Mouse (Mus musculus): Measurements from ENCODE around the gene Csrp3. TPM values are rescaled to one million over a fixed set of nuclear protein-coding genes. Genes with fewer than 3 reads are reported as not detected.

Gene Csrp3
- polyA plus RNA-seq, 1 experiment from 2014 or later = 1,982 TPM

DNA sequence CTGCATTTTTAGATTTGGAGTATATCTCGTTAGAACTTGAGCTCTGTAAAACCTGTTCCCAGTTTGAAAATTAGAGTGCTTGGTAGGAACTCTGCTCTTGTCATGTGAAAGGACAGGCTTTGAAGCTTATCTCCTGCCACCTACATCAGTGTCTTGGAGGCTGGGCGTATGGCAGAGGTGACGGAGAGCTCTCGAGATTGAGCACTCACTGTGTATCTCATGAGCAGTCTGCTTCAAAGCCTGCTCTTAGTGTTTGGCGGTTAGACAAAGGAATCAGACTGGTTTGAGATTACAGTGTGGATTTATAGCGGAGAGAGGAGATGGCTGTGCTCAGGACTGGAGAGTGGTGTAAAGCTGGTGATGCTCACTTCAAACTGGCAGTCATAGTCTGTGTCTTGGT is 22.7 kb downstream of the Csrp3 start:
- Histone ChIP-seq H3K27me3 (ENCODE audit: control insufficient read depth, insufficient read depth, low read length) (no peaks in the 10 kb centered on the region), H3K4me2 (ENCODE audit: low read depth, low read length) (no peak overlapping the region), H3K27ac (ENCODE audit: low read length) (peak overlapping the region; percentile 46), H3K9me3 (replicated peaks; ENCODE audit: control insufficient read depth, low read length) (no peaks in the 10 kb centered on the region), H3K36me3 (ENCODE audit: control insufficient read depth, insufficient read depth) (peaks cover 23% of the 10 kb centered on the region), H3K4me3 (ENCODE audit: low read length) (no peak overlapping the region), H3K9ac (ENCODE audit: low read length) (no peak overlapping the region), H3K4me1 (ENCODE audit: control insufficient read depth, insufficient read depth, low read length) (peaks cover 25% of the 10 kb centered on the region)
- 36% methylated on average over 6 of the region's 6 CpGs for WGBS
- ATAC-seq (replicated peaks; ENCODE audit: extremely low read depth, insufficient read depth, low FRiP score) = peak; percentile 68

DNA sequence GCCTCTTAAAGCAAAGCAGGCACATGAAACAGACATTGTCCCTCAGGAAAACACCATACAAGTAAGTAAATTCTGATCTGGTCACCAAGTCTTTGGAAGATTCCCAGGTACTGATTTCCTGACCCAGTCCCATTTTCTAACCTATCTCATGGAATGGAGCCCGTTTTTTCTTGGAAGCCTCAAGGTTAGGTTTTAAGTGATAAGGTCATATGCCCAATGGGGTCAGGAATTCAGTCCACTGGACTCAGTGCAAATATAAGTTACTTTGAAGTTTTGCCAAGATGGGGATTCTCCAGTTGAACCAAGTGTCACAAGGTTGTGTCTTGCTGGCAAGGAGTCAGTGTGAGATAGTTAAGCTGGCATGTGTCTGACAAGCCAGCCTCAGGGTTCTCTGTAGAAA is 23.2 kb downstream of the Csrp3 start:
- H3K36me3 ChIP-seq (ENCODE audit: control insufficient read depth, insufficient read depth) = peaks cover 25% of the 10 kb centered on the region
- peak overlapping the region; percentile 46 for H3K27ac ChIP-seq (ENCODE audit: low read length)
- ATAC-seq (replicated peaks; ENCODE audit: extremely low read depth, insufficient read depth, low FRiP score) = no peak; the same call in 1 of the 2 replicates
- no peak overlapping the region for H3K4me2 ChIP-seq (ENCODE audit: low read depth, low read length)
- no peak overlapping the region for H3K9ac ChIP-seq (ENCODE audit: low read length)
- peaks cover 21% of the 10 kb centered on the region for H3K4me1 ChIP-seq (ENCODE audit: control insufficient read depth, insufficient read depth, low read length)
- no peaks in the 10 kb centered on the region for H3K27me3 ChIP-seq (ENCODE audit: control insufficient read depth, insufficient read depth, low read length)
- no peak overlapping the region for H3K4me3 ChIP-seq (ENCODE audit: low read length)
- H3K9me3 ChIP-seq (replicated peaks; ENCODE audit: control insufficient read depth, low read length) = no peaks in the 10 kb centered on the region
- WGBS = 39% methylated on average over 1 of the region's 1 CpGs

DNA sequence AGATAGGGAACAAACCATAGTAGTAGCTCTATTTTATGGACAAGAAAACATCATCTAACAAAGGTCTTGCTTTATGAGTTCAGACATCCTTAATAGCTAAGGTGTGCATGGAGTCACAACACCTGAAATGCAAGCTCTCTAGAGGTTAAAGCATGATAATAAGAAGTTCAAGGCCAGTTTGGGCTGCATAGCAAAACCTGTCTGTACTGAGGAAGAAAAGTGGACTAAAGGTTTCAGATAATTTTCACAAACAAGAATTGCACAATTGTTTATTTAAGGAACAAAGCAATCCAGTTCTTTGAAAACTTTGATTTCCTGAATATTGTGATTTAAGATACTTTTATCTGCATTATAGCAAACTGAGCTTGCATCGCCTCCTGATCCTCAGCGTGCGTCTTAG is 24.2 kb downstream of the Csrp3 start:
- Histone ChIP-seq H3K4me1 (ENCODE audit: control insufficient read depth, insufficient read depth, low read length) (peaks cover 16% of the 10 kb centered on the region), H3K4me2 (ENCODE audit: low read depth, low read length) (no peak overlapping the region), H3K36me3 (ENCODE audit: control insufficient read depth, insufficient read depth) (peaks cover 30% of the 10 kb centered on the region), H3K27ac (ENCODE audit: low read length) (no peak overlapping the region), H3K4me3 (ENCODE audit: low read length) (no peak overlapping the region), H3K9ac (ENCODE audit: low read length) (no peak overlapping the region), H3K9me3 (replicated peaks; ENCODE audit: control insufficient read depth, low read length) (no peaks in the 10 kb centered on the region), H3K27me3 (ENCODE audit: control insufficient read depth, insufficient read depth, low read length) (no peaks in the 10 kb centered on the region)
- no peak for ATAC-seq (replicated peaks; ENCODE audit: extremely low read depth, insufficient read depth, low FRiP score)
- WGBS = 95% methylated on average over 3 of the region's 3 CpGs

- WGBS = 88% methylated on average over 5 of the region's 5 CpGs
- ATAC-seq (replicated peaks; ENCODE audit: extremely low read depth, insufficient read depth, low FRiP score) = no peak
Measured at GRCm38 (mm10) chr7:48821654-48822053, 26.2 kb downstream of the Csrp3 start.

GRCm38 (mm10) chr7:48813594-48813993 is 34.2 kb downstream of the Csrp3 start:
- WGBS = 81% methylated on average over 1 of the region's 1 CpGs
- ATAC-seq (replicated peaks; ENCODE audit: extremely low read depth, insufficient read depth, low FRiP score) = no peak
- H3K9me3 ChIP-seq (replicated peaks; ENCODE audit: control insufficient read depth, low read length) = no peaks in the 10 kb centered on the region

More at GRCm38 (mm10) chr7:48821654-48822053, 26.2 kb downstream of the Csrp3 start:
- no peaks in the 10 kb centered on the region for H3K27me3 ChIP-seq (ENCODE audit: control insufficient read depth, insufficient read depth, low read length)
- no peak overlapping the region for H3K27ac ChIP-seq (ENCODE audit: low read length)
- H3K36me3 ChIP-seq (ENCODE audit: control insufficient read depth, insufficient read depth) = peaks cover 24% of the 10 kb centered on the region
- no peak overlapping the region for H3K4me3 ChIP-seq (ENCODE audit: low read length)
- no peak overlapping the region for H3K4me2 ChIP-seq (ENCODE audit: low read depth, low read length)
- H3K9me3 ChIP-seq (replicated peaks; ENCODE audit: control insufficient read depth, low read length) = no peaks in the 10 kb centered on the region
- H3K4me1 ChIP-seq (ENCODE audit: control insufficient read depth, insufficient read depth, low read length) = peaks cover 15% of the 10 kb centered on the region
- H3K9ac ChIP-seq (ENCODE audit: low read length) = no peak overlapping the region

GRCm38 (mm10) chr7:48812358-48812757 is 35.5 kb downstream of the Csrp3 start:
- Histone ChIP-seq H3K9ac (ENCODE audit: low read length) (no peak overlapping the region), H3K9me3 (replicated peaks; ENCODE audit: control insufficient read depth, low read length) (no peaks in the 10 kb centered on the region), H3K4me1 (ENCODE audit: control insufficient read depth, insufficient read depth, low read length) (no peaks in the 10 kb centered on the region), H3K27me3 (ENCODE audit: control insufficient read depth, insufficient read depth, low read length) (no peaks in the 10 kb centered on the region), H3K27ac (ENCODE audit: low read length) (no peak overlapping the region), H3K4me3 (ENCODE audit: low read length) (no peak overlapping the region), H3K4me2 (ENCODE audit: low read depth, low read length) (no peak overlapping the region), H3K36me3 (ENCODE audit: control insufficient read depth, insufficient read depth) (peaks cover 8% of the 10 kb centered on the region; the same call in 1 of the 2 replicates)
- no peak for ATAC-seq (replicated peaks; ENCODE audit: extremely low read depth, insufficient read depth, low FRiP score)

More at GRCm38 (mm10) chr7:48813594-48813993, 34.2 kb downstream of the Csrp3 start:
- Histone ChIP-seq H3K4me2 (ENCODE audit: low read depth, low read length) (no peak overlapping the region), H3K9ac (ENCODE audit: low read length) (no peak overlapping the region), H3K4me1 (ENCODE audit: control insufficient read depth, insufficient read depth, low read length) (no peaks in the 10 kb centered on the region), H3K27me3 (ENCODE audit: control insufficient read depth, insufficient read depth, low read length) (no peaks in the 10 kb centered on the region), H3K36me3 (ENCODE audit: control insufficient read depth, insufficient read depth) (peaks cover 3% of the 10 kb centered on the region; the same call in 1 of the 2 replicates), H3K4me3 (ENCODE audit: low read length) (no peak overlapping the region), H3K27ac (ENCODE audit: low read length) (no peak overlapping the region)

- no peaks in the 10 kb centered on the region for H3K27me3 ChIP-seq (ENCODE audit: control insufficient read depth, insufficient read depth, low read length)
- no peak overlapping the region for H3K9ac ChIP-seq (ENCODE audit: low read length)
- 90% methylated on average over 1 of the region's 1 CpGs for WGBS
- H3K4me2 ChIP-seq (ENCODE audit: low read depth, low read length) = no peak overlapping the region
- H3K9me3 ChIP-seq (replicated peaks; ENCODE audit: control insufficient read depth, low read length) = no peaks in the 10 kb centered on the region
- H3K4me3 ChIP-seq (ENCODE audit: low read length) = no peak overlapping the region
- peaks cover 16% of the 10 kb centered on the region for H3K36me3 ChIP-seq (ENCODE audit: control insufficient read depth, insufficient read depth)
- no peak overlapping the region for H3K27ac ChIP-seq (ENCODE audit: low read length)
- no peak for ATAC-seq (replicated peaks; ENCODE audit: extremely low read depth, insufficient read depth, low FRiP score)
- no peaks in the 10 kb centered on the region for H3K4me1 ChIP-seq (ENCODE audit: control insufficient read depth, insufficient read depth, low read length)
Measured at GRCm38 (mm10) chr7:48810652-48811051, 37.2 kb downstream of the Csrp3 start.

DNA sequence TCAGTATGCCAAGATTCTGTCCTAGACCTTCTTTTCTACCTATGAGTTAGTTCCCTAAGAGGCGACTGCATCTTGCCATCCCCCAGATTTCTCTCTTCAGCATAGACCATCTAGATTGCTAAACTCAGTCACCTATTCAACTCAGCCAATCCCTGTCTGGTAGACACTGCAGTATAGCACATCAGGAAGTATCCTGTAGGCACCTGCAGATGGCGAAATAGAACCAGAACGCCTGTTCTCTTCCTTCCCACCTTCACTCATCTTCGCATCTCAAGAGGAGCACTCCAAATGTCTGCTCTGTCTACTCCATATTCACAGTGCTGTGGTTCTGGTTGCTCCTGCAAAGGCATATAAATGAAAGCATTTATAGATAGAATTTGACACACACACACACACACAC is 41.2 kb downstream of the Csrp3 start:
- no peak overlapping the region for H3K27ac ChIP-seq (ENCODE audit: low read length)
- no peaks in the 10 kb centered on the region for H3K4me1 ChIP-seq (ENCODE audit: control insufficient read depth, insufficient read depth, low read length)
- no peaks in the 10 kb centered on the region for H3K9me3 ChIP-seq (replicated peaks; ENCODE audit: control insufficient read depth, low read length)
- H3K27me3 ChIP-seq (ENCODE audit: control insufficient read depth, insufficient read depth, low read length) = no peaks in the 10 kb centered on the region
- no peak for ATAC-seq (replicated peaks; ENCODE audit: extremely low read depth, insufficient read depth, low FRiP score)
- peaks cover 34% of the 10 kb centered on the region for H3K36me3 ChIP-seq (ENCODE audit: control insufficient read depth, insufficient read depth)
- no peak overlapping the region for H3K4me2 ChIP-seq (ENCODE audit: low read depth, low read length)
- WGBS = 78% methylated on average over 4 of the region's 4 CpGs
- no peak overlapping the region for H3K4me3 ChIP-seq (ENCODE audit: low read length)
- no peak overlapping the region for H3K9ac ChIP-seq (ENCODE audit: low read length)

DNA sequence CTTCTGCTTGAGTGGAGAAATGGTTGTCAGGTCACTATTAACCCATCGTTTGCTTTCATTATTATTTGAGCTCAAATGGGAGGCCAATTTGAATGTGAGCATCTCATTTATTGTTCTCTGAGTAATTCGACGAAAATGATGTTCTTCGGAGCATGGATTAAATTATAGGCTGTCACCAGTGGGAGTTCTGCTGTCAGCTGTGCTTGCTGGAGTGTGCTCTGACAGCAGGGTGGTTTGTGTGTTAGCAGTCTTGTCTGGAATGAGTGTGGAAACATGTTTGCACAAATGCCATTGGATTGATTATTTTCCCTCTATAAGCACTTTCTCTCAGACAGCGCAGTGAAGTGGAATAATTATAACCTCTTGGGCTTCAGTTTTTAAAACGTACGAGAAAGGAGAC is 44.5 kb downstream of the Csrp3 start:
- Histone ChIP-seq H3K27ac (ENCODE audit: low read length) (no peak overlapping the region), H3K36me3 (ENCODE audit: control insufficient read depth, insufficient read depth) (peaks cover 34% of the 10 kb centered on the region), H3K4me2 (ENCODE audit: low read depth, low read length) (no peak overlapping the region), H3K9me3 (replicated peaks; ENCODE audit: control insufficient read depth, low read length) (no peaks in the 10 kb centered on the region), H3K9ac (ENCODE audit: low read length) (no peak overlapping the region), H3K27me3 (ENCODE audit: control insufficient read depth, insufficient read depth, low read length) (no peaks in the 10 kb centered on the region), H3K4me1 (ENCODE audit: control insufficient read depth, insufficient read depth, low read length) (no peaks in the 10 kb centered on the region), H3K4me3 (ENCODE audit: low read length) (no peak overlapping the region)
- 88% methylated on average over 7 of the region's 7 CpGs for WGBS
- ATAC-seq (replicated peaks; ENCODE audit: extremely low read depth, insufficient read depth, low FRiP score) = no peak

All from heart, embryonic 16.5 days (tissue).